Mouse (Mus musculus) bone marrow macrophage, adult 2 months (primary cell): Measurements from ENCODE around the gene Rpf2.

Experiments used
- CTCF ChIP-seq: IDR thresholded peaks from 2 replicates; pipeline ENCODE4 v1.5.1; 2012; ENCODE audit warnings: low read depth, mild to moderate bottlenecking, low read length, moderate library complexity
- POLR2A ChIP-seq: IDR thresholded peaks from 2 replicates; pipeline ENCODE4 v1.6.1; 2012; ENCODE audit warnings: mild to moderate bottlenecking, low read depth, low read length, borderline replicate concordance

- TF ChIP-seq CTCF (no peak), POLR2A (no peak)
These were observed 2.8 kb upstream of the Rpf2 start for GRCm38 (mm10) chr10:40249625-40250024.
